Mouse (Mus musculus) testis, postnatal 14 days (tissue): ENCODE data around the gene Rpl19.

Source experiments
- DNase-seq: peaks from one replicate; pipeline ENCODE4 v3.0.0; 2021; ENCODE audit warnings: low spot score

The Rpl19 gene

DNA sequence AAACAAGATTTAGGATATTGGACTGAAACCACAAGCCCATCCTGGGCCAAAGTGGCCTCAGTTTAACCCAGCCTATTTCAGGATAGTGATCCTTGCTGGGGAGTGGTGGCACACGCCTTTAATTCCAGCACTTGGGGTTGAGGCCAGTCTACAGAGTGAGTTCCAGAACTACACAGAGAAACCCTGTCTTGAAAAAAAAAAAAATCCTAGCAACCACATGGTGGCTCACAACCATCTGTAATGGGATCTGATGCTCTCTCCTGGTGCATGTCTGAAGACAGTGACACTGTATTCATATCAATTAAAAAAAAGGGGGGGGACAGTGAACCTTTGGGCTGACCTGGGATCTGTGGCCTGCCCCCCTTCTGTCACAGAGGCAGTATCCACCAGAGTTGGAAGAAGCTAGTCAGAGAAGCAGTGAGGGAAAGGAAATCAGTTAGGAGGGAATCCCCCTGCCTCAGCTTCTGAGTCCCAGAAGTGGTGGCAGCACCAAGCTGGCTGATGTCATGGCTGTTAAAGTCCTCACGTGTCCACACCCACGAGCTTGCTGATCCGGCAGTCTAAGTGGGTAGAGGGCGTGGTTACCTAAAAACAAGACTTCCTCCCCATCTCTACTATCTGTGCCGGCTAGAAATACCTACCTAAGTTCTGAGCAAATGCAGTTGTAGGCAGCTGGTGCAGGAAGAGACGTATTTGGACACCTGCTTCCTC is 27.5 kb upstream of the Rpl19 start:
- no peak for DNase-seq

DNA sequence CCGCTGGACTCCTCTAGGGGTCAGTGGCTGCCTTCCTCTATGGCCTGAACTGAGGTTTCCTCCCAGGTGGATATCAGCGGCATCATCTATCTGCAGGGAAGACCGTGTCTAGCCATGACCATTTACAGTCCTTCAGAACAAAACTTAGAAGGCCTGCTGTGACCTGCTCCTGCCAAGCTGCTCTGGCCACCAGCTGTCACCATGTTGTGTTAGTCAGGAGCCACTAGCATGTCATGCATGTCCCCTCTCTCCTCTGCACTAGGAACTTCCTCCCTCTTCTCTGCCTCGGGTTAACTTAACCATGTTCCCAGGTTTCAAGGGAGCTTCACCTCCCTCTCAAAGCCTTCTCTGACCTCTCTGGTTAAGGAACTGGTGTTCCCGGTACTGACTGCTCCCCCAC is 26.8 kb upstream of the Rpl19 start:
- no peak for DNase-seq

DNA sequence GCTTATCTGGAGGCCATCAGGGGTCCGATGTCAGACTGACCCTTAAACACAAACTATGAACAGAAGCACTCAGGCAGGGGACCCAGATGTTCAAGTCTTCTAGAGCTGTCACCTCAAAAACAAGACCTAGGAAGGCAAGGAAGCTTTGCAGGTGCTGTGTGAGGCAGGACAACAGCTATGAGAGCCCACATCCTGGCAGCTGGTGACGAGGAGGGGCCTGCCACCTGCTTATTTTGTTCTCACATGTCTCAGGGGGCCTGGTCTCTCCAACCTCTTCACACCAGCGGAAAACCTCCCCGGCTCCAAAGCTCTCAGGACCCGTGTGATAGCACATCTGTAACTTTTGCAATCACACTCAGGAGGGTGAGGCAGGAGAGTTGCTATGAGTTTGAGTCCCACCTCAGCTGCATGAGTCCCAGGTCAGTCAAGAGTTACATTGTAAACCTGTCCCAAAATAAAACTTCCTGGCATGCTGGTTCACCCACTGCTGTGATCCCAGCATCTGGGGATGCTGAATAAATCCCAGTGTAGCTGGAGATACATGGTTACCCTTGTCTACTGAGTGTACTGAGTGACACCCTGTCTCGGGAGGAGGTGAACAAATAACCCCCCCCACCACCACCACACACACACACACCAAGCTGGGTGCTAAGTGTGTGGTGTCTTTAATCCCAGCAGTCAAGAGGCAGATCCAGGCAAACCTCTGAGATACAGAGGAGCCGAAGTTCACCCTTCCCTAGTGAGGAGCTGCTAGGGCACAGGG is 26.0 kb upstream of the Rpl19 start:
- peak; percentile 51 for DNase-seq

- no peak for DNase-seq
These were observed 25.1 kb upstream of the Rpl19 start for GRCm38 (mm10) chr11:98001351-98001824.

DNA sequence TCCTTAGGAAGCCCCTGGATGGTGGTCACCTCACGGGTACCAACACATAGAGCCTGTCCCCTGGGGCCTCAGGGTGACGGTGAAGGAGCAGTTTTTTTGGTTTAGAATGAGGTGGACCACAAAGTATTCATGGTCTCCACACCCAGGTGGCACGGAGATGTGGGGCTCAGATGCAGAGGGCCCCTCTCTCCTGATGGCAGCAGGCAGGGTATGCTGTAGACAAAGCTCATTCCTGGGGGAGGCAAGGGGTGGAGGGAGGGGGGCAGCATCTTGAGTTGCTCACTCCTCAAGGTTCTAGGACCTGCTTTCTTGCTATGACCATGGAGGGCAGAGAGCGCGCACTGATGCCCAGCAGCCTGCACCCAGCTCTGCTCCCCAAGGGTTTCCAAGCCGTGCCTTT is 24.5 kb upstream of the Rpl19 start:
- DNase-seq, result no peak

DNA sequence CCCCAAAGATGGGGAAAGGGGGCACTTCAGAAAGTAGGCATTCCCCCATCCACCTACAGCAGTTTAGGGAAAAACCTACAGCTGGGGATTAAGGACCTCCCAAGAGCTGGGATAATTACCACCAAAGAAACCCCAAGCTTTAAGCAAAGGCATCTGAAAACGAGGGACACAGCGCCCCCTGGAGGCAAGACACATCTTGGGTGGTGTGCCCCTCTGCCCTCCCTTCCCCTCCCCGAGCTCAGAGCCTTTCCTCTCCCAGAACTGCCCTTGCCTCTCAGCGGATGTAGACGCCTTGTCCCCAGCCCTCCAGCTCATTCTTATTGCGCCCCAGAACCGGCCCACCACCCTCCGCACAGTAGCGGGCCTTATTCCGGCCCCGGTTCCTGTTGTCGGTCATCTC is 23.9 kb upstream of the Rpl19 start:
- DNase-seq, result peak; percentile 77

GRCm38 (mm10) chr11:98003171-98003671 is 23.3 kb upstream of the Rpl19 start:
- no peak for DNase-seq

GRCm38 (mm10) chr11:98004161-98004560 is 22.3 kb upstream of the Rpl19 start:
- no peak for DNase-seq

DNA sequence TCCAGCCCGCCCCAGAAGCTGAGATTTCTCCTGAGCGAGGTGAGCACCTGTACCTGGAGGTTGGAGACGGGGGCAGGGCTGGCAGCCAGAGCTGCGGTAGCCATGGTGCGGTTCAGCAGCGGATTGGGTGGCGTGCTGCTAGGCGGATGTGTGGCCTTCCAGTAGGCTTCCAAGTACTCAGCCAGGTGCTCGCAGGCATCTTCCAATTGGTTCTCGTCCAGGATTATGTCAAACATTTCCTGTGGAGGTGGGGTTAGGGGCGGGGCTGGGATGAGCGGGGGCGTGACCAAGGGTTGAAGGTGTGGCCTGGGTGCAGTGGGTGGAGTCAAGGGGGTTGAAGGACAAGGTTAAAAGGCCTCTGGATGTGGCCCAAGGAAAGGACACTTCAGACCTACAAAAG is 21.4 kb upstream of the Rpl19 start:
- DNase-seq, result peak; percentile 70

GRCm38 (mm10) chr11:98005686-98006085 is 20.8 kb upstream of the Rpl19 start:
- no peak for DNase-seq

GRCm38 (mm10) chr11:98008087-98008486 is 18.4 kb upstream of the Rpl19 start:
- no peak for DNase-seq

- no peak for DNase-seq
These were observed 14.8 kb upstream of the Rpl19 start for GRCm38 (mm10) chr11:98011716-98012115.

DNA sequence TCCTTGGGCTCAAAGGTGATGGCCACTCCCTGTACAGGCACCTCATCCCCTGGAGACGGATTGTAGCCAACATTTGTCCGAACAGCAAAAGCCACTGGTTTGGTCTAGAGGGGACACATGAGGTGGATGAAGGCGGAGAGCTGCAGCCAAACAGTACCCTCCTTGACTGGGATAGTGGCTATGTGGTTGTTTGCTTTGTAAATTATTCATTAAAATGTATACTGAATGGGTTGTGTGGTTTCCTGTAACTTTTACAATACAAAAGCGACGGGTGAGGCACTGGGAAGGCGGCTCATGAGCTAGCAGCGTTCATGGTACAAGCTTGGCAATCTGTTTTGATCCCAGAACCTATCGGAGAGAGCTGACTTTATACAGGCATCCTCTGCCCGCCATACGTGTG is 13.7 kb upstream of the Rpl19 start:
- DNase-seq, result no peak

DNA sequence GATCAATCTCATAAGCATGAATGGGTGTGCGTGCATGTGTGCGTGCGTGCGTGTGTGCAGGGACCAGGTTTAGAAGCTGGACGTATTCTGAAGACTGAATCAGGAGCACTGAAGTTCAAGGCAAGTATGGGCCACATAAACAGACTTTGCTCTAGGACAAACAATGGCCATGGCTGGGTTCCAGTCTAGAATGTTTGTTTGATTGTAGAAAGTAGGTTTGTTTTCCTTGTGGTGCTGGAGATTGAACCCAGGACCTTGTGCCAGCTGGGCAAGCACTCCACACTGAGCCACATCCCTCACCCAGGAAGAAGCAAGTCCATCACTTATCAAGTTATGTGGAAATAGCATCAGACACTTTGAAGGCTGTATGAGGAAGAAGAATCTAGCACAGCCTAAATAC is 10.3 kb upstream of the Rpl19 start:
- no peak for DNase-seq

DNA sequence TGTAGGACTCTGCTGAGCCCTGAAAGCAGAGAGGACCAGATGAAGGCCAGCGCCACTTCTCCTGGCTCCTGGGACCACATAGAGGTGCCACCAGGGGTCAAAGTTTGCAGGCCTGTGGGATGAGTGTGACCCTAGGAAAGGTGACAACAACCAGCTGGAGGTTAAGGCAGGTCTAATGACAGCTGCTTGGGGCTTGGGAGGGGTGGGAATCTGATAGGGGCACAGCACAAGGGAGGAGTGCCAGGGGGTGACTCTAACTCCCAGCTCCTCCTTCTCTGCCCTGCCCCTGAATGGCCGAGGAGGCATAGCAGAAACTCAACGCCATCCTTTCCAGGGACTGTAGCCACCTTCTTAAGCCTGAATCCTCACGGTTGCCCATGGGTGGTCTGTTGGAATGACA is 9.7 kb upstream of the Rpl19 start:
- DNase-seq, result no peak

DNA sequence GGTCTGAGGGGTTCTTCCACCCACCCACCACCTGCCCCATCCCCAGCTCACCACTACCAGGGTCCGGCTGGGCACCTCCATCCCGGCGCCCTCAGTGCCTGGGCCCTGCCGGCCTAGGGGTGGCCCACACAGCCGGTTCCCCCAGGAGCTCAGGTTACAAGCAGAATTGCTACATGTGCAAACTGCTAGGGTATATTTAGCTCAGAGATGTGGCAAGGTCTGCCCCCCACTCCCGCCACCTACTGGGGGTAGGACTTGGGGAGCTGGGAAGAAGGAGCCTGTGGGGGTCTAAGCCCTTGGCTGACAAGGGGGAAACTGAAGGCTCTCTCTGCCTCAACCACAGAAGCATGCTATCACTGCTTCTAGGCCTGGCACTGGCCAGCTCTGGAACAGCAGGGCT is 8.3 kb upstream of the Rpl19 start:
- DNase-seq, result no peak

- no peak for DNase-seq
These were observed 7.5 kb upstream of the Rpl19 start for GRCm38 (mm10) chr11:98018858-98019641.

DNA sequence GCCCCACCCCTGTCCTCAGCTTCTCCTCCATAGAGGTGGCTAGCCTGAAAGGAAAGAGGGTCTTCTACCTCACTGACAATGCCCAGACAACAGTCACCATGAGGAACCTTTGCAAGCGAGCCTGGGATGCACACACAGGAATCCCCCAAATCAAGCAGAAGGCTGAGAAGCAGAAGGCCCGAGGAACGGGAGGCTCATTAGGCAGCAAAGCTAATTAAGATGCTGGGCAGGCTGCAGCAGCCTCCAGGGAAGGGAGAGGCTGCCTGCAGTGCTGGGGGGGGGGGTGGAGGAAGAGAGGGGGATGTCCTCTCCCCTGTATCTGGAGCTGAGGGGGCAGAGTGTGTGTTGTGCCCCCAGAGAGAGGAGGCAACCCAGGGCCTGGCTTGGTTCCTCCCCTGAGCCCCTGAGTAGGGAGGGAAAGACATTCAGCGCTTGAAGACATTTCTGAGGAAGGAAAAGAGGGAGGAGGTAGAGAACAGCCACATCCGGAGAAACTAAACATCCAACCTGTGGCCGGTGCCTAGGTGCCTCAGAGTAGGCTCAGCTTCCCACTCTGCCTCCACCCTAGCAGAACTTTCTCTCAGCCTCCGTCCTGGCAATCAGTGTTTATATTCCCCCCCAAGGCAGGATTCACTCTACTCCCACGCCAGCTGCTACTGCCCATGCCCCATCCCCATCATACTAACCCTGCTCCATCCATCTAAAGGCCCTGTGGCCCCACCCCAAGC is 6.5 kb upstream of the Rpl19 start:
- no peak for DNase-seq

- DNase-seq, result no peak
These were observed 5.8 kb upstream of the Rpl19 start for GRCm38 (mm10) chr11:98020710-98021109.

DNA sequence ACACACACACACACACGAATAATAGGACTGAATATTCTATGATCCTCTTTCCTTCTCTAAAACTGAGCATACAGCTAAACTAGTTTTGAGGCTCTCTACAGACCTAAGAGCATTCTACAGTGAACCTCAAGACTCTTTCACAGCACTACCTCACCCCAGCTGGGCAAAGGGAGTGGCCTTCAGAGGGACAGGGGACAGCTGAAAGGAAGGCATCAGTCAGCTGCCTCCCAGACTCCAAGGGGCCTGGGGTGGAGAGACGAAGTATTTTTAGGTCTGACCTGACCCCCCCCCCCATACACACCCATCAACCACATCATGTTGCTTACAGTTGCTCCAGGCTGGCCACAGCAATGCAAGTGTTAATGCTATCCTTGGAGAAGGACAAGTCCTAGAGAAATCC is 5.4 kb upstream of the Rpl19 start:
- no peak for DNase-seq

DNA sequence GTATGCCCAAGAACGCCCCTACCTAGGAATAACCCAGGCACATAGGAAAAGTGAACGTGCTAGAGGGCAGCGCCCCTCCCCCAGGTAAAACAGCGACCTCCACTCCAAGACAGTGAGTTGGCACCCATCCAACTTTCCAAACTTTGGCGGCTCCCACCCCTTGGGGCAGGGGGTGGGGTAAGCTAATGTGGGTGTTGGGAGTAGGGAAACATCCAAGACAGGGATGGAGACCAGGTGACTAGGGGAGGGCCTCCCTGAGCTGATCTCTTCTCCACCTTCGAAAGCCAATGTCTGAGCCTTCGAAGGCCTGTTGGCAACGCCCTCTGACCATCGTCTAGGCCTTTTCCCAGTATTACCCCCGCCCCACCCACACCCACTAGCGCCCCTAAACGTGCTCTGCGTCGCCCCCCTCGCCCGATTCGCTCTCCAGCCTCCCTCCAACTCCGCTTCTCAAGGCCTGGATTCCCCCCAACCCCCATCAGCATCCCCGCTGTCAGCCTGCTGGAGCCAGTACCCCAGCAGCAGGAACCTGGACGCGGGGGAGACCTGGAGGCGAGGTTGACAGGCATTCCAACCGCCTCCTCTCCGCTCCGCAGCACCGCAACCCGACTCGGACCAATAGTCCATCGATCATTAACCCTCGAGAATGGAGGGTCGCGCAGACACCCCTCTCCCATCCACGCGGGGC is 4.8 kb upstream of the Rpl19 start:
- DNase-seq, result peak; percentile 38

DNA sequence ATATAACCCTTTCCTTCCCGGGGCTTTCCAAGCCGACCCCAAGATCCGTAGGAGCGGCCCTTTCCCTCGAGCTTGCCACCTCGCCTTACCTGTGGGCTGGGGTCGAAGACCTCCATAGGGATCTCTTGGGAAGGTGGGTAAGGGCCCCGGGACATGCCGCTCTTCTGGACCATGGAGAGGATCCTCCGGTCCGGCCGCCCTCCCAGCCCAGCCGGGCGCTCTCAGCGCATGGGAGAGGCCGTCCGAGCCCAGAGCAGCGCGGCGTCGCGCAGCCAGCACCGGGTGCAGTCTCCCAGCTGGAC is 4.3 kb upstream of the Rpl19 start:
- no peak for DNase-seq
